Mouse (Mus musculus) embryonic facial prominence, embryonic 14.5 days (tissue): ENCODE data around the gene Vmo1. TPM values are rescaled to one million over a fixed set of nuclear protein-coding genes. Genes with fewer than 3 reads are reported as not detected.

Source experiments
- ATAC-seq: fragments of 200-750 bp; cut with Nextera tagmentation; 2 replicates; pipeline ENCODE4 v1.8.0; 2017; ENCODE audit warnings: low read depth, moderate number of reproducible peaks, moderate TSS enrichment
- DNase-seq: peaks from one replicate; pipeline ENCODE4 v3.0.0-alpha.2; 2015; ENCODE audit warnings: low spot score
- H3K27ac ChIP-seq: fragments of 300-500 bp; sonication (generic); replicated peaks from 2 replicates; pipeline ENCODE4 v1.5.1; 2014; ENCODE audit warnings: low read depth, mild to moderate bottlenecking, low read length, moderate library complexity
- H3K27me3 ChIP-seq: fragments of 300-500 bp; sonication (generic); replicated peaks from 2 replicates; pipeline ENCODE4 v1.6.1; 2014; ENCODE audit warnings: low read length; ENCODE audit not compliant: control insufficient read depth, insufficient read depth
- H3K36me3 ChIP-seq: fragments of 300-500 bp; sonication (generic); 2 replicates; pipeline ENCODE4 v1.6.1; 2014; ENCODE audit warnings: low read length, mixed read lengths; ENCODE audit not compliant: control insufficient read depth, insufficient read depth
- H3K4me1 ChIP-seq: fragments of 300-500 bp; sonication (generic); 2 replicates; pipeline ENCODE4 v1.6.1; 2014; ENCODE audit warnings: antibody characterized with exemption, low read length; ENCODE audit not compliant: control insufficient read depth, insufficient read depth
- H3K4me2 ChIP-seq: fragments of 300-500 bp; sonication (generic); 2 replicates; pipeline ENCODE4 v1.6.1; 2014; ENCODE audit warnings: low read depth, mild to moderate bottlenecking, low read length, moderate library complexity, mixed read lengths
- H3K4me3 ChIP-seq: fragments of 300-500 bp; sonication (generic); 2 replicates; pipeline ENCODE4 v1.5.1; 2014; ENCODE audit warnings: low read depth, mild to moderate bottlenecking, low read length
- H3K9ac ChIP-seq: fragments of 300-500 bp; sonication (generic); 2 replicates; pipeline ENCODE4 v1.6.1; 2014; ENCODE audit warnings: low read depth, mild to moderate bottlenecking, low read length, moderate library complexity, mixed read lengths
- H3K9me3 ChIP-seq: fragments of 300-500 bp; sonication (generic); 2 replicates; pipeline ENCODE4 v1.6.1; 2016; ENCODE audit warnings: low read length; ENCODE audit not compliant: control insufficient read depth
- WGBS: fragments of 180-500 bp; shearing (Covaris S2); extraction: QIAGEN DNeasy Blood & Tissue Kit; methylation state at CpG from one replicate; pipeline ENCODE4 v1.1.7; 2014; 5-methylcytosine and 5-hydroxymethylcytosine counted together
- polyA plus RNA-seq: library from polyadenylated mRNA; unstranded; fragments of >200 nt; fragmentation: Nextera tagmentation; extraction: Ambion mirVana; gene quantifications from 2 replicates; pipeline ENCODE4 v1.2.1, GENCODE M21; 2014

Gene Vmo1
- polyA plus RNA-seq, 1 experiment from 2014 or later: 0.54 TPM

DNA sequence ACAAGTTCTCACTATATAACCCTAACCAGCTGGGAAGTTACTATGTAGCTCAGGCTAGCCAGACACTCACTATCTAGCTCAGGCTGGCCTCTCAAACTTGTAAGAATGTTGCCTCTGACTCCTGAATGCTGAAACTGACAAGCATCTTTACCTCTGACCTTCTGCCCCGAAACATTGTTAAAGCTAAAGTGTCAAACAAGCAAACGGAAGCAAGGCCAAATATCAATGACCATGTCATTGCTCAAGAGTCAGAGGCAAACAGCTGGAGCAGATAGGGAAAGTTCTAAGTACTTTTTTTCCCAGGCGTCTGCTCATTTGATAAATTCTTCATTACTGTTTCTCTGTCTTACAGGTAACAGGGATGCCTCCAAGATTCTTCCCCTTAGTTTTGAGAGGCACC is 12.4 kb downstream of the Vmo1 start:
- H3K4me1 ChIP-seq: no peaks in the 10 kb centered on the region
- H3K36me3 ChIP-seq: no peaks in the 10 kb centered on the region
- ATAC-seq (no peak), DNase-seq (no peak)
- no peaks in the 10 kb centered on the region for H3K9me3 ChIP-seq
- H3K4me3 ChIP-seq: no peak overlapping the region
- H3K27ac ChIP-seq: no peak overlapping the region
- no peak overlapping the region for H3K4me2 ChIP-seq
- WGBS: 68% methylated on average over 3 of the region's 3 CpGs
- H3K27me3 ChIP-seq: no peaks in the 10 kb centered on the region
- no peak overlapping the region for H3K9ac ChIP-seq

DNA sequence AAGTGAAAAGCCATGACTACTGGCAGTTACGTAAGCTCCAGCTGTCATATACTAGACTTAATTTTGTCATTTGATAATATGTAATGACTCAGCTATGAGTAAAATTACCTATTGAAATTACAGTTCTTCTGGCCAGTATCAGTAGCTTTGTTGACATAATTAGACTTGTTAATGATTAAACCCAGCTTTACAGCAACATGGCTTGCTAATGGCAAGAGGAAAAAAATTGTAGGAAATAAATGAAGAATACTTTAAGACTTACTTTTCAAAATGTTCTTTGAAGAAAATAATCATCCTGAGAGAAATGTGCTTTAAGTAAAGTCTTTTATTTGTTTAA is 14.0 kb downstream of the Vmo1 start:
- H3K27me3 ChIP-seq: no peaks in the 10 kb centered on the region
- no peak overlapping the region for H3K9ac ChIP-seq
- H3K4me3 ChIP-seq: no peak overlapping the region
- DNase-seq: no peak
- no peak for ATAC-seq
- no peak overlapping the region for H3K27ac ChIP-seq
- H3K4me2 ChIP-seq: no peak overlapping the region
- no peaks in the 10 kb centered on the region for H3K36me3 ChIP-seq
- H3K9me3 ChIP-seq: no peaks in the 10 kb centered on the region
- 92% methylated on average over 1 of the region's 1 CpGs for WGBS
- H3K4me1 ChIP-seq: no peaks in the 10 kb centered on the region

- Histone ChIP-seq H3K27me3 (no peaks in the 10 kb centered on the region), H3K4me1 (no peaks in the 10 kb centered on the region), H3K27ac (no peak overlapping the region), H3K9me3 (no peaks in the 10 kb centered on the region), H3K4me2 (no peak overlapping the region), H3K4me3 (no peak overlapping the region), H3K9ac (no peak overlapping the region), H3K36me3 (no peaks in the 10 kb centered on the region)
- DNase-seq (peak; percentile 22), ATAC-seq (no peak)
- WGBS: 69% methylated on average over 14 of the region's 14 CpGs
Observed at GRCm38 (mm10) chr11:70499566-70500475, 14.6 kb downstream of the Vmo1 start.

- H3K27me3 ChIP-seq: no peaks in the 10 kb centered on the region
- no peak overlapping the region for H3K4me3 ChIP-seq
- H3K9ac ChIP-seq: no peak overlapping the region
- no peak overlapping the region for H3K4me2 ChIP-seq
- H3K36me3 ChIP-seq: no peaks in the 10 kb centered on the region
- DNase-seq (peak; percentile 6), ATAC-seq (no peak)
- H3K9me3 ChIP-seq: peaks cover 4% of the 10 kb centered on the region; the same call in 1 of the 2 replicates
- 78% methylated on average over 6 of the region's 6 CpGs for WGBS
- no peaks in the 10 kb centered on the region for H3K4me1 ChIP-seq
- no peak overlapping the region for H3K27ac ChIP-seq
Observed at GRCm38 (mm10) chr11:70489684-70490083, 24.7 kb downstream of the Vmo1 start.

DNA sequence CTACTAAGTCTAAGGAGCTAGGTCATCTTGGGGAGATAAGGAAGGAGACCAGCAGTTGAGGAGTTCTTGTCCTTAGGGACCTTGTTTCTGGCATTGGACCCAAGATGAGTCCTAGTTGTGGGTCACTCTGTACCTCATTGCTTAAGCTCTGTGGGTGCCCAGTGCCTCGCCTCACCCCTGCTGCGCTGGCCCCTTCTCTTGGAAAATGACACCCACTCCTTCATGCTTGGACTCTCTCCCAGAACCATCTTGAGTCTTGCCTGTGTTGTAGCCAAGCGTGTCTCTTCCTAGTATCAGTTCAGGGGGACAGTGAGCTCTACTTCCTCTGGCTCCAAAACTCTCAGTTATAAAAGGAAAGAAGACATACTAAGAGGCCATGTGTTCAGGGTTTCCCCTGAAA is 25.3 kb downstream of the Vmo1 start:
- H3K27me3 ChIP-seq: no peaks in the 10 kb centered on the region
- DNase-seq: no peak
- H3K4me1 ChIP-seq: no peaks in the 10 kb centered on the region
- H3K36me3 ChIP-seq: no peaks in the 10 kb centered on the region
- no peak for ATAC-seq
- no peak overlapping the region for H3K27ac ChIP-seq
- H3K4me2 ChIP-seq: no peak overlapping the region
- 86% methylated on average over 3 of the region's 3 CpGs for WGBS
- no peak overlapping the region for H3K9ac ChIP-seq
- H3K9me3 ChIP-seq: peaks cover 4% of the 10 kb centered on the region; the same call in 1 of the 2 replicates
- H3K4me3 ChIP-seq: no peak overlapping the region

DNA sequence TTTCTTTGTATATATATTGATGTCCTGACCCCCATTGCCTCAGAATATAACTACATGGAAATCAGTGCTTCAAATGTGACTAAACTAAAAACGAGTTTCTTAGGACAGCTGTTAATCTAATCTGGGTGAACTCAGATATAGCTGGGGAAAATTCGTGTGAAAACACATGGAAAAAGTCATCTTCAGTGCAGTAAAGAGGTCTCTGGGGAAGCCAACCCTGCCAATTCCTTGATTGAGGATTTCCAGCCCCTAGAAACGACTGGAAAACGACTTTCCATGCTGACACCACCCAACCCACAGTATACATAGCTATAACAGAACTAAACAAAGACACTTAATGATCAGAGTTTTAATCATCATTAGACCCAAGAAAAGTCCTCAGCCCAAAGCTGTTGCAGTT is 26.6 kb downstream of the Vmo1 start:
- no peak overlapping the region for H3K4me2 ChIP-seq
- H3K27me3 ChIP-seq: no peaks in the 10 kb centered on the region
- no peak overlapping the region for H3K9ac ChIP-seq
- no peak overlapping the region for H3K27ac ChIP-seq
- DNase-seq: peak; percentile 10
- no peaks in the 10 kb centered on the region for H3K36me3 ChIP-seq
- no peak overlapping the region for H3K4me3 ChIP-seq
- H3K4me1 ChIP-seq: no peaks in the 10 kb centered on the region
- peaks cover 4% of the 10 kb centered on the region; the same call in 1 of the 2 replicates for H3K9me3 ChIP-seq
- WGBS: 30% methylated on average over 4 of the region's 4 CpGs
- no peak for ATAC-seq

GRCm38 (mm10) chr11:70485498-70485897 is 28.9 kb downstream of the Vmo1 start:
- Histone ChIP-seq H3K27me3 (no peaks in the 10 kb centered on the region), H3K9ac (no peak overlapping the region), H3K36me3 (no peaks in the 10 kb centered on the region), H3K9me3 (no peaks in the 10 kb centered on the region), H3K4me3 (no peak overlapping the region), H3K4me1 (no peaks in the 10 kb centered on the region), H3K4me2 (no peak overlapping the region), H3K27ac (no peak overlapping the region)
- no peak for DNase-seq
- no peak for ATAC-seq
- 49% methylated on average over 2 of the region's 2 CpGs for WGBS

DNA sequence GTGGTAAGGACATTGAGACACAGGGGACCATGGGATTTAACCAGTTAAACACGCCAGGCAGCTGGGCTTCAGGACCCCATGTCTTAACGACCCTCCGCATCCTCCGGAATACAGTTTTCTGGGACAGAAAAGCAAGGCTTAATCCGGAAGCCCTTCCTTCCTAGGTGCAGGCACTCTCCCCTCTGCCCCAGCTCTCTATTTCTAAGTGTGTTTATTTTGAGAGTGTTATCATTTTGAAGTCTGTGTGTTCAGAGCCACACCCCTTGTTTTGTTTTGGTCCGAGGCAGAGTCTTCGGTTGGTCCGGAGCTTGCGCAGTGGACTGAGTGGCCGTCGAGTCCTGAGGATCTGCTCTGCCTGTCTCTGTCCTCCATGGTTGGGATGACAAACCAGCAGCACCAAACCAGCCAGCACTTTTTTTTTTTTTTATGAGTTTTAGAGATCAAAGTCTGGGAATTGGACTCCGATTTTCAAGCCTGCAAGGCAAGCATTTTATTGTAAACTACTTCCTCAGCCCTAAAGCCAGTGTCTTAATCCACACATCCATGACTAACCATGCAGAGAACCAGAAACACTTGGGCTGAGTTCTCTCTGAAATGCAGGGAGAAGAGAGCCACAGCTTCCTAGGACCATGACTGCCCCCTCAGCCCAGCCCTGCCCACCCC is 39.4 kb downstream of the Vmo1 start:
- WGBS: 77% methylated on average over 12 of the region's 12 CpGs
- Histone ChIP-seq H3K9ac (no peak overlapping the region), H3K36me3 (no peaks in the 10 kb centered on the region), H3K27ac (no peak overlapping the region), H3K4me3 (no peak overlapping the region), H3K9me3 (no peaks in the 10 kb centered on the region), H3K4me1 (no peaks in the 10 kb centered on the region), H3K27me3 (no peaks in the 10 kb centered on the region), H3K4me2 (no peak overlapping the region)
- no peak for ATAC-seq
- DNase-seq: no peak
